Mouse (Mus musculus): ENCODE data around the gene Ism1. TPM values are rescaled to one million over a fixed set of nuclear protein-coding genes. Genes with fewer than 3 reads are reported as not detected.

The Ism1 gene
- polyA plus RNA-seq, 1 experiment from 2014 or later = 8.2 TPM

- 29% methylated on average over 3 of the region's 3 CpGs for WGBS
- Histone ChIP-seq H3K9ac (no peak overlapping the region), H3K4me2 (replicated peaks) (no peak overlapping the region), H3K27me3 (no peaks in the 10 kb centered on the region), H3K27ac (no peak overlapping the region), H3K4me1 (peaks cover 15% of the 10 kb centered on the region; the same call in 1 of the 2 replicates), H3K4me3 (no peak overlapping the region), H3K36me3 (no peaks in the 10 kb centered on the region), H3K9me3 (no peaks in the 10 kb centered on the region)
- peak; percentile 10; the same call in 1 of the 2 replicates for ATAC-seq (ENCODE audit: low FRiP score, low read depth)
Measured at GRCm38 (mm10) chr2:139778283-139778682, 100.3 kb downstream of the Ism1 start.

- H3K36me3 ChIP-seq = no peaks in the 10 kb centered on the region
- H3K27me3 ChIP-seq = no peaks in the 10 kb centered on the region
- no peaks in the 10 kb centered on the region for H3K9me3 ChIP-seq
- H3K4me1 ChIP-seq = 0 out of 2 replicates have a peak, but pooled peaks cover 4% of the 10 kb centered on the region
- 79% methylated on average over 8 of the region's 8 CpGs for WGBS
- no peak overlapping the region for H3K27ac ChIP-seq
- H3K4me3 ChIP-seq = no peak overlapping the region
- no peak overlapping the region for H3K9ac ChIP-seq
- no peak for ATAC-seq (ENCODE audit: low FRiP score, low read depth)
- H3K4me2 ChIP-seq (replicated peaks) = no peak overlapping the region
Measured at GRCm38 (mm10) chr2:139783318-139783850, 105.4 kb downstream of the Ism1 start.

GRCm38 (mm10) chr2:139784465-139784864, 106.5 kb downstream of the Ism1 start:
- Histone ChIP-seq H3K9ac (no peak overlapping the region), H3K27ac (no peak overlapping the region), H3K27me3 (no peaks in the 10 kb centered on the region), H3K36me3 (no peaks in the 10 kb centered on the region), H3K4me2 (replicated peaks) (no peak overlapping the region), H3K4me1 (0 out of 2 replicates have a peak, but pooled peaks cover 4% of the 10 kb centered on the region), H3K9me3 (no peaks in the 10 kb centered on the region), H3K4me3 (no peak overlapping the region)
- no peak for ATAC-seq (ENCODE audit: low FRiP score, low read depth)
- WGBS = 85% methylated on average over 1 of the region's 1 CpGs

GRCm38 (mm10) chr2:139784946-139785345, 107.0 kb downstream of the Ism1 start:
- Histone ChIP-seq H3K27ac (no peak overlapping the region), H3K9ac (no peak overlapping the region), H3K4me3 (no peak overlapping the region), H3K27me3 (no peaks in the 10 kb centered on the region), H3K4me2 (replicated peaks) (no peak overlapping the region), H3K4me1 (0 out of 2 replicates have a peak, but pooled peaks cover 4% of the 10 kb centered on the region), H3K36me3 (no peaks in the 10 kb centered on the region), H3K9me3 (no peaks in the 10 kb centered on the region)
- no peak for ATAC-seq (ENCODE audit: low FRiP score, low read depth)
- WGBS = 74% methylated on average over 2 of the region's 2 CpGs

GRCm38 (mm10) chr2:139788658-139789057, 110.7 kb downstream of the Ism1 start:
- Histone ChIP-seq H3K27me3 (no peaks in the 10 kb centered on the region), H3K27ac (no peak overlapping the region), H3K4me2 (replicated peaks) (no peak overlapping the region), H3K4me3 (no peak overlapping the region), H3K9me3 (no peaks in the 10 kb centered on the region), H3K36me3 (no peaks in the 10 kb centered on the region), H3K4me1 (peaks cover 10% of the 10 kb centered on the region; the same call in 1 of the 2 replicates), H3K9ac (no peak overlapping the region)
- no peak for ATAC-seq (ENCODE audit: low FRiP score, low read depth)
- WGBS = 45% methylated on average over 4 of the region's 4 CpGs

- no peaks in the 10 kb centered on the region for H3K36me3 ChIP-seq
- WGBS = 77% methylated on average over 9 of the region's 9 CpGs
- no peaks in the 10 kb centered on the region for H3K9me3 ChIP-seq
- H3K4me3 ChIP-seq = no peak overlapping the region
- peaks cover 13% of the 10 kb centered on the region for H3K4me1 ChIP-seq
- H3K4me2 ChIP-seq (replicated peaks) = no peak overlapping the region
- no peak for ATAC-seq (ENCODE audit: low FRiP score, low read depth)
- H3K27ac ChIP-seq = no peak overlapping the region
- no peak overlapping the region for H3K9ac ChIP-seq
- no peaks in the 10 kb centered on the region for H3K27me3 ChIP-seq
Measured at GRCm38 (mm10) chr2:139792345-139793120, 114.6 kb downstream of the Ism1 start.

GRCm38 (mm10) chr2:139804041-139804440, 126.1 kb downstream of the Ism1 start:
- H3K4me2 ChIP-seq (replicated peaks) = no peak overlapping the region
- H3K4me1 ChIP-seq = peaks cover 21% of the 10 kb centered on the region; the same call in 1 of the 2 replicates
- peak; percentile 79 for ATAC-seq (ENCODE audit: low FRiP score, low read depth)
- H3K4me3 ChIP-seq = no peak overlapping the region
- H3K27ac ChIP-seq = peak overlapping the region; percentile 73; the same call in 1 of the 2 replicates
- no peaks in the 10 kb centered on the region for H3K27me3 ChIP-seq
- WGBS = 55% methylated on average over 7 of the region's 7 CpGs
- H3K36me3 ChIP-seq = no peaks in the 10 kb centered on the region
- no peak overlapping the region for H3K9ac ChIP-seq
- H3K9me3 ChIP-seq = no peaks in the 10 kb centered on the region

- Histone ChIP-seq H3K4me1 (peaks cover 18% of the 10 kb centered on the region; the same call in 1 of the 2 replicates), H3K9ac (no peak overlapping the region), H3K27ac (no peak overlapping the region), H3K4me2 (replicated peaks) (no peak overlapping the region), H3K9me3 (no peaks in the 10 kb centered on the region), H3K27me3 (no peaks in the 10 kb centered on the region), H3K36me3 (no peaks in the 10 kb centered on the region), H3K4me3 (no peak overlapping the region)
- ATAC-seq (ENCODE audit: low FRiP score, low read depth) = no peak
- 93% methylated on average over 6 of the region's 6 CpGs for WGBS
Measured at GRCm38 (mm10) chr2:139807887-139808286, 129.9 kb downstream of the Ism1 start.

Other genes with a start within 250 kb of the Ism1 start
- 2.3 and 2.4 TPM in 2 replicates for gene Sptlc3, start 184.3 kb upstream of the Ism1 start, polyA plus RNA-seq (2015; fragmentation: Nextera tagmentation; extraction: Ambion mirVana)